Mouse (Mus musculus): ENCODE results near the gene Mymx. TPM values are rescaled to one million over a fixed set of nuclear protein-coding genes. Genes with fewer than 3 reads are reported as not detected.
"Not testable (repeated sequence)": the region's sequence is repeated elsewhere in the genome, so short reads cannot be mapped to it uniquely, and the experiment has no call there.

Mymx gene
- total RNA-seq (2021): not detected

- no peak for DNase-seq
- intact Hi-C loops (cut with DNase I): no loop called here
Measured at GRCm38 (mm10) chr17:45601877-45602304, at the start of gene Mymx. TSS of gene Mymx (minus strand) at chr17:45602102.

GRCm38 (mm10) chr17:45644185-45644584 lies 42.3 kb upstream of the Mymx start:
- intact Hi-C loops (cut with DNase I): loop anchor here (5.0 kb wide), 1 partner anchor 167 kb away; the partner anchor contains the start of gene Spats1
- DNase-seq: no peak

GRCm38 (mm10) chr17:45642701-45643100 lies 40.8 kb upstream of the Mymx start:
- DNase-seq: peak; percentile 72 to 81
- intact Hi-C loops (cut with DNase I): loop anchor here (2.0 to 5.0 kb wide), 3 partner anchors 60 to 165 kb away; partner anchors contain the start of gene Spats1

GRCm38 (mm10) chr17:45641981-45642380 lies 40.1 kb upstream of the Mymx start:
- intact Hi-C loops (cut with DNase I): loop anchor here (2.0 to 5.0 kb wide), 3 partner anchors 59 to 165 kb away; partner anchors contain the start of gene Spats1
- no peak for DNase-seq

- DNase-seq: no peak
- intact Hi-C loops (cut with DNase I): no loop called here
Measured at GRCm38 (mm10) chr17:45638596-45639295, 36.8 kb upstream of the Mymx start.

- intact Hi-C loops (cut with DNase I): no loop called here
- DNase-seq: no peak
Measured at GRCm38 (mm10) chr17:45634033-45634432, 32.1 kb upstream of the Mymx start.

- DNase-seq: no peak
- intact Hi-C loops (cut with DNase I): no loop called here
Measured at GRCm38 (mm10) chr17:45631940-45632339, 30.0 kb upstream of the Mymx start.

- intact Hi-C loops (cut with DNase I): no loop called here
- DNase-seq: no peak
Measured at GRCm38 (mm10) chr17:45630992-45631391, 29.1 kb upstream of the Mymx start.

- peak; percentile 63 to 70 for DNase-seq
- intact Hi-C loops (cut with DNase I): no loop called here
Measured at GRCm38 (mm10) chr17:45629861-45630694, 28.2 kb upstream of the Mymx start.

GRCm38 (mm10) chr17:45628885-45629855 lies 27.3 kb upstream of the Mymx start:
- intact Hi-C loops (cut with DNase I): no loop called here
- peak in 1 of 2 experiments; percentile 8 for DNase-seq

GRCm38 (mm10) chr17:45628160-45628559 lies 26.3 kb upstream of the Mymx start:
- no peak for DNase-seq
- intact Hi-C loops (cut with DNase I): no loop called here

- DNase-seq: peak; percentile 66 to 74
- intact Hi-C loops (cut with DNase I): loop anchor here (1.0 kb wide), 1 partner anchor 45 kb away; no protein-coding TSS in a partner anchor
Measured at GRCm38 (mm10) chr17:45626577-45627134, 24.8 kb upstream of the Mymx start.

- intact Hi-C loops (cut with DNase I); DNase-seq: not testable (repeated sequence)
Measured at GRCm38 (mm10) chr17:45623425-45623824, 21.5 kb upstream of the Mymx start.

GRCm38 (mm10) chr17:45619386-45620256 lies 17.7 kb upstream of the Mymx start:
- intact Hi-C loops (cut with DNase I): no loop called here
- DNase-seq: peak; percentile 50 to 65

- intact Hi-C loops (cut with DNase I): no loop called here
- DNase-seq: peak; percentile 57 to 61
Measured at GRCm38 (mm10) chr17:45618941-45619385, 17.1 kb upstream of the Mymx start.

- intact Hi-C loops (cut with DNase I): no loop called here
- no peak for DNase-seq
Measured at GRCm38 (mm10) chr17:45617655-45618054, 15.8 kb upstream of the Mymx start.

- no peak for DNase-seq
- intact Hi-C loops (cut with DNase I): no loop called here
Measured at GRCm38 (mm10) chr17:45616679-45617078, 14.8 kb upstream of the Mymx start.

- intact Hi-C loops (cut with DNase I): no loop called here
- no peak for DNase-seq
Measured at GRCm38 (mm10) chr17:45616046-45616650, 14.2 kb upstream of the Mymx start.

Measured in heart, postnatal 36 days (tissue).